8 mouse cellular contexts compared by ENCODE assay signal in the genomic region with DNA sequence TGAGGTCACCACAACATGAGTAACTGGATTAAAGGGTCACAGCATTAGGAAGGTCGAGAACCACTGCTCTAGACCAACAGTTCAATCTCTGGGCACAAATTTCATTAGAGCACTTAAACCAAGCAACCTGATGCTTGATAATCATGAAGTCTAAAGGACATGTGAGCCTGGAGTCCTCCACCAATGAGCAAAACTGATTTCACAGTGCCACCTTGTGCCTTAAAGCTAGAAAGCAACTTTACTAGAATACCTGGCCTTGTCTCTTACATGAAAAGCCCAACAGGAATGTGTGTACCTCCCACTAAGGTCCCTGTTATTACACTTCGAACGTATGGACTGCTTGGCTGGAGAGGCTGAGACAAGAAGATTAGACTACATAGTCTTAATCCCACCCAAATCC. TPM values are rescaled to one million over a fixed set of nuclear protein-coding genes. Genes with fewer than 3 reads are reported as not detected.
DNase-seq lines count a peak whose midpoint lies in the region; ATAC-seq and TF ChIP-seq lines count a peak whose summit lies in the region.

No protein-coding gene starts in this region.

- no peak for TF ChIP-seq POLR2A in limb, embryonic 14.5 days (IDR thresholded peaks at IDR 0.05; ENCODE audit: borderline replicate concordance, extremely low read depth, insufficient read depth, insufficient read length)

- H3K27ac ChIP-seq in forebrain, postnatal 0 days (ENCODE audit: low read depth, low read length) = no peak overlapping the region
- H3K27ac ChIP-seq in forebrain, embryonic 16.5 days (ENCODE audit: low read length) = no peak overlapping the region
- H3K27ac ChIP-seq in limb, embryonic 14.5 days (replicated peaks; ENCODE audit: low read depth, low read length) = no peak overlapping the region
- H3K27ac ChIP-seq in limb, embryonic 10.5 days = no peak overlapping the region

- WGBS in forebrain, postnatal 0 days = 66% methylated on average over 3 of the region's 3 CpGs
- 62% methylated on average over 3 of the region's 3 CpGs for WGBS in forebrain, embryonic 16.5 days
- WGBS in limb, embryonic 14.5 days = 51% methylated on average over 3 of the region's 3 CpGs
- whole genome bisulfite sequencing in limb, embryonic 10.5 days = 68% methylated on average over 3 of the region's 3 CpGs

- H3K9me3 ChIP-seq in forebrain, postnatal 0 days (ENCODE audit: low read length) = no peaks in the 10 kb centered on the region
- H3K9me3 ChIP-seq in forebrain, embryonic 16.5 days (ENCODE audit: control insufficient read depth, low read length) = no peaks in the 10 kb centered on the region
- no peaks in the 10 kb centered on the region for H3K9me3 ChIP-seq in limb, embryonic 14.5 days (ENCODE audit: control insufficient read depth, low read length)
- no peaks in the 10 kb centered on the region for H3K9me3 ChIP-seq in limb, embryonic 10.5 days (replicated peaks)

- TF ChIP-seq CTCF in forebrain, postnatal 0 days (IDR thresholded peaks at IDR 0.05; ENCODE audit: low read depth) = peak; percentile 73

- H3K36me3 ChIP-seq in forebrain, postnatal 0 days (ENCODE audit: insufficient read depth) = no peaks in the 10 kb centered on the region
- H3K36me3 ChIP-seq in forebrain, embryonic 16.5 days (ENCODE audit: control insufficient read depth, insufficient read depth) = no peaks in the 10 kb centered on the region
- peaks cover 21% of the 10 kb centered on the region for H3K36me3 ChIP-seq in limb, embryonic 14.5 days (ENCODE audit: control insufficient read depth, insufficient read depth, low read length)
- H3K36me3 ChIP-seq in limb, embryonic 10.5 days = peaks cover 52% of the 10 kb centered on the region

- intact Hi-C loops in left cerebral cortex, postnatal 4 days (cut with DNase I) = loop anchor here (5.0 kb wide), 2 partner anchors 192 to 232 kb away; no protein-coding TSS in a partner anchor

- DNase-seq in forebrain, postnatal 0 days = peak; percentile 58
- peak; percentile 64 for DNase-seq in limb, embryonic 14.5 days (ENCODE audit: low spot score)
- DNase-seq in limb, embryonic 10.5 days (ENCODE audit: low spot score) = no peak
- DNase-seq in embryo, embryonic 10.5 days (ENCODE audit: low spot score) = peak; percentile 65
- peak; percentile 49 for DNase-seq in retina, embryonic 14.5 days (ENCODE audit: low spot score)
- no peak for DNase-seq in spleen, postnatal 4 days (ENCODE audit: low spot score in 2 of 2)
- no peak for DNase-seq in left cerebral cortex, postnatal 4 days

- no peaks in the 10 kb centered on the region for H3K4me1 ChIP-seq in forebrain, postnatal 0 days (ENCODE audit: insufficient read depth)
- H3K4me1 ChIP-seq in forebrain, embryonic 16.5 days (replicated peaks; ENCODE audit: control insufficient read depth, insufficient read depth, low read length) = no peaks in the 10 kb centered on the region
- H3K4me1 ChIP-seq in limb, embryonic 14.5 days (ENCODE audit: control insufficient read depth, insufficient read depth, low read length) = no peaks in the 10 kb centered on the region
- H3K4me1 ChIP-seq in limb, embryonic 10.5 days = no peaks in the 10 kb centered on the region

- H3K9ac ChIP-seq in forebrain, postnatal 0 days = no peak overlapping the region
- H3K9ac ChIP-seq in forebrain, embryonic 16.5 days (replicated peaks; ENCODE audit: low read depth, low read length) = no peak overlapping the region
- no peak overlapping the region for H3K9ac ChIP-seq in limb, embryonic 14.5 days (ENCODE audit: low read depth, low read length, severe bottlenecking)

- H3K27me3 ChIP-seq in forebrain, postnatal 0 days (ENCODE audit: insufficient read depth, low read length) = no peaks in the 10 kb centered on the region
- H3K27me3 ChIP-seq in forebrain, embryonic 16.5 days (replicated peaks; ENCODE audit: control insufficient read depth, insufficient read depth, low read length) = no peaks in the 10 kb centered on the region
- no peaks in the 10 kb centered on the region for H3K27me3 ChIP-seq in limb, embryonic 14.5 days (ENCODE audit: control insufficient read depth, insufficient read depth, low read length)
- H3K27me3 ChIP-seq in limb, embryonic 10.5 days (ENCODE audit: low read depth, poor library complexity, severe bottlenecking) = no peaks in the 10 kb centered on the region

- peak; percentile 61; the same call in 1 of the 2 replicates for ATAC-seq in forebrain, postnatal 0 days
- no peak for ATAC-seq in forebrain, embryonic 16.5 days
- no peak for ATAC-seq in limb, embryonic 14.5 days (ENCODE audit: low FRiP score, low read depth)

- H3K4me3 ChIP-seq in forebrain, postnatal 0 days (ENCODE audit: low read depth, low read length) = no peak overlapping the region
- no peak overlapping the region for H3K4me3 ChIP-seq in forebrain, embryonic 16.5 days (replicated peaks; ENCODE audit: low read length)
- no peak overlapping the region for H3K4me3 ChIP-seq in limb, embryonic 14.5 days (replicated peaks; ENCODE audit: low read length)
- H3K4me3 ChIP-seq in limb, embryonic 10.5 days = no peak overlapping the region

- H3K4me2 ChIP-seq in forebrain, postnatal 0 days (ENCODE audit: low read depth) = no peak overlapping the region
- no peak overlapping the region for H3K4me2 ChIP-seq in forebrain, embryonic 16.5 days (ENCODE audit: low read length)
- H3K4me2 ChIP-seq in limb, embryonic 14.5 days (replicated peaks; ENCODE audit: low read depth, low read length, severe bottlenecking) = no peak overlapping the region

RNA-seq across cellular contexts. Expression of gene Dcaf5, which starts 47.0 kb away (rescaled TPM):
- 55.3 and 59.6 TPM in 2 replicates for total RNA-seq in forebrain, postnatal 0 days (2014; rRNA removed)
- polyA plus RNA-seq in forebrain, postnatal 0 days (2015; fragmentation: Nextera tagmentation; extraction: Ambion mirVana) = 14.3 and 16.8 TPM in 2 replicates
- polyA plus RNA-seq in forebrain, embryonic 16.5 days (2015; fragmentation: Nextera tagmentation; extraction: Ambion mirVana) = 25.0 and 25.4 TPM in 2 replicates
- 27.8 and 33.9 TPM in 2 replicates for polyA plus RNA-seq in limb, embryonic 14.5 days (2012; rRNA removed)
- polyA plus RNA-seq in limb, embryonic 14.5 days (2014; fragmentation: Nextera tagmentation; extraction: Ambion mirVana) = 13.9 and 15.6 TPM in 2 replicates
- 9.3 and 12.8 TPM in 2 replicates for polyA plus RNA-seq in limb, embryonic 10.5 days (2016; fragmentation: Nextera tagmentation; extraction: Ambion mirVana)
- total RNA-seq in left cerebral cortex, postnatal 4 days (2021) = 10 to 100 TPM; 58.4 to 64.0 TPM

Comparison
In these comparisons a context has a peak if more than half of its experiments do, and no peak if none do; other contexts are left out.
1. DNase-seq: peak in forebrain, postnatal 0 days (single experiment), limb, embryonic 14.5 days (single experiment), embryo, embryonic 10.5 days (single experiment) and retina, embryonic 14.5 days (single experiment); none in limb, embryonic 10.5 days (single experiment), spleen, postnatal 4 days (0 of 2) and left cerebral cortex, postnatal 4 days (single experiment).